Mouse (Mus musculus) ES-E14 (cell line): Measurements from ENCODE around the gene Gm3646. TPM values are rescaled to one million over a fixed set of nuclear protein-coding genes. Genes with fewer than 3 reads are reported as not detected.

Experiments
- DNase-seq: peaks from one replicate; pipeline ENCODE4 v3.0.0-alpha.2; 2013; ENCODE audit warnings: low read depth, low spot score
- H3K27ac ChIP-seq: 2 replicates; pipeline ENCODE4 v1.5.1; 2012; ENCODE audit warnings: low read depth, mild to moderate bottlenecking, low read length, moderate library complexity, mixed read lengths; ENCODE audit not compliant: poor library complexity, insufficient read depth, severe bottlenecking
- H3K36me3 ChIP-seq: 2 replicates; pipeline ENCODE4 v1.6.1; 2012; ENCODE audit warnings: mild to moderate bottlenecking, low read length, moderate library complexity, mixed read lengths; ENCODE audit not compliant: control insufficient read depth, poor library complexity, insufficient read depth, severe bottlenecking
- H3K4me1 ChIP-seq, 2 experiments: fragments of 150-350 bp in 1 of 2; sonication (generic) in 1 of 2; 2 replicates each; pipeline ENCODE4 v1.6.1; 2012; ENCODE audit warnings: low read length in 2 of 2, mild to moderate bottlenecking in 1 of 2, mixed read lengths in 1 of 2; ENCODE audit not compliant: control insufficient read depth in 2 of 2, insufficient read depth in 2 of 2, poor library complexity in 1 of 2
- H3K4me3 ChIP-seq, 2 experiments: fragments of 150-350 bp in 1 of 2; sonication (generic) in 1 of 2; 2 replicates each; pipeline ENCODE4 v1.5.1; 2012; ENCODE audit warnings: low read length in 2 of 2, low read depth in 1 of 2, mild to moderate bottlenecking in 1 of 2, mixed read lengths in 1 of 2; ENCODE audit not compliant: insufficient read depth in 1 of 2, poor library complexity in 1 of 2, severe bottlenecking in 1 of 2
- H3K9ac ChIP-seq: 2 replicates; pipeline ENCODE4 v1.6.1; 2012; ENCODE audit warnings: low read depth, mild to moderate bottlenecking, low read length, mixed read lengths; ENCODE audit not compliant: poor library complexity, insufficient read depth, severe bottlenecking
- H3K9me3 ChIP-seq: fragments of 150-350 bp; sonication (generic); 2 replicates; pipeline ENCODE4 v1.6.1; 2012; ENCODE audit warnings: low read depth, mild to moderate bottlenecking, low read length; ENCODE audit not compliant: control insufficient read depth, insufficient read depth
- CHD2 ChIP-seq: IDR thresholded peaks from 2 replicates; pipeline ENCODE4 v1.6.1; 2014; ENCODE audit warnings: mild to moderate bottlenecking, low read depth, low read length, inconsistent platforms
- HCFC1 ChIP-seq: IDR thresholded peaks from 2 replicates; pipeline ENCODE4 v1.6.1; 2012; ENCODE audit warnings: low read length, inconsistent platforms, borderline replicate concordance; ENCODE audit not compliant: insufficient read depth
- MAFK ChIP-seq: IDR thresholded peaks from 2 replicates; pipeline ENCODE4 v1.6.1; 2014; ENCODE audit warnings: mild to moderate bottlenecking, low read depth, low read length, inconsistent platforms; ENCODE audit not compliant: insufficient read depth
- ZC3H11A ChIP-seq: IDR thresholded peaks from 2 replicates; pipeline ENCODE4 v1.6.1; 2012; ENCODE audit warnings: low read depth, mild to moderate bottlenecking, inconsistent platforms, low read length, borderline replicate concordance
- ZNF384 ChIP-seq: IDR thresholded peaks from 2 replicates; pipeline ENCODE4 v1.6.1; 2012; ENCODE audit warnings: low read depth, low read length, inconsistent platforms
- in situ Hi-C, 2 experiments: fragments of 600-800 bp; cut with MboI; formaldehyde crosslinking; loops; one replicate each; pipeline ENCODE4 v1.15.1; 2025; ENCODE audit warnings: low sequenced_read_pairs in 2 of 2, inconsistent platforms in 1 of 2; ENCODE audit not compliant: unreplicated experiment in 2 of 2
- total RNA-seq: library from RNA; depleted of rRNA; stranded (reverse); fragments of 300-350 nt; gene quantifications from 2 replicates; pipeline ENCODE4 v1.2.3, GENCODE M21; 2012; rRNA removed

Gm3646 gene
- not detected in 2 replicates for total RNA-seq

DNA sequence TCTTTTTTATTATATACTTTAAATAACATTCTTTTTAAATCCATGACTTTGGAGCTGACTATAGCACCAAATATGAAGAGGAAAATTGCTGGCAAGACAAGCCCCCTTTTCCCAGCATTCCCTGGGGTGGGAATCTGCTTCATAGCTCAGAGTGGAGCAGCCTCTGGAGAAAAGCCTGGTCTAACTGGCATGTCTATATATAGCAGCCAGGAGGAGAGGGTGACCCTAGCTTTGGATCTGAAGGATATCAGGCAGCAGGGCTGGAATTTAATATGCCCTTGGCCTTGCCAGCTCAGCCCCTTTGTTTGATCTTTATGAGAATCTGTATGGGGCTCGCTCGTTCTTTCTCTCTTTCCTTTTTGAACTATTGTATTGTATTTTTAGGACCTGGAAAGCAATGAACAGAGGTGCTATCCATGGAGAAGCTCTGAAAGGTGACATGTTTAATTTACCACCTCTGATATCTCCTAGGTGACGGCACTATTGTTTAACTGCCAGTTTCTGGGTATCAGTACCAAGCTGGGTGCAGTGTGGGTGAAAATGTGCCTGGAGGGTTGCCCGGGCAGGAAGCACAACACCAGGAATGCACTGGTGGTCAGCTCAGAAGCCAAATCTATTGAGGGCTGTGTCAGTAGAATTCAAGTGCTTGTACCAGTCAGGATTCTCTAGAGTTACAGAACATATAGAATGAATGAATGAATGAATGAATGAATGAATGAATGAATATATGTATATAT lies at the start of gene Gm3646:
Gene Gm3646, minus strand, starts transcription at position 90 of the 737 bp plus-strand sequence.
- Histone ChIP-seq H3K9me3 (no peaks in the 10 kb centered on the region), H3K4me1 (no peaks in the 10 kb centered on the region), H3K36me3 (no peaks in the 10 kb centered on the region), H3K27ac (no peak within 1 kb of the TSS), H3K9ac (no peak within 1 kb of the TSS), H3K4me3 (no peak within 1 kb of the TSS)
- in situ Hi-C loops: no loop called here
- no peak for DNase-seq
- TF ChIP-seq MAFK (no peak), HCFC1 (no peak), CHD2 (no peak), ZC3H11A (no peak), ZNF384 (no peak)

DNA sequence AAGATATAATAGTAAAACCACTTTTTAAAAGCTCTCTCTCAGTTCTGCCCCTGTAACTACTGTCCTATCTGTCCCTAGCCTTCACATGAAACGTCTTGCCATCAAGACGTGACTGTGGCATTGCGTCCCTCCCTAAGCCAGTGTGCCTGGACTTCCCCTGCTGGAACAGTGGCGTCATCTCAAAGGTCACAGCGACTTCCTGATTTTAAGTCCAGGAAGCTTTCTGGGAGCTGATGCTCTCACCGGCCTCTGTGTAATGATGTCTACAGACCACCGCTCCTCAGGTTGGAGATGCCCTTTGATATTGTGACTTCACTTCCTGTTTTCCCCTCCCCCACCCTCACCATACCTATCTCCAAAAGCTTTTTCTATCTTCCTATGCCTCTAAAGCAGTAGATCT lies 41.9 kb upstream of the Gm3646 start:
- in situ Hi-C loops: no loop called here
- peaks cover 2 to 4% of the 10 kb centered on the region in 2 experiments; a peak in 1 of 4 replicates for H3K4me1 ChIP-seq
- no peaks in the 10 kb centered on the region for H3K9me3 ChIP-seq
- DNase-seq: no peak
- H3K36me3 ChIP-seq: no peaks in the 10 kb centered on the region
- H3K9ac ChIP-seq: no peak overlapping the region
- no peak overlapping the region for H3K27ac ChIP-seq
- no peak overlapping the region for H3K4me3 ChIP-seq
- no peak for TF ChIP-seq MAFK
- TF ChIP-seq ZNF384: no peak
- no peak for TF ChIP-seq HCFC1
- TF ChIP-seq ZC3H11A: no peak
- TF ChIP-seq CHD2: no peak

DNA sequence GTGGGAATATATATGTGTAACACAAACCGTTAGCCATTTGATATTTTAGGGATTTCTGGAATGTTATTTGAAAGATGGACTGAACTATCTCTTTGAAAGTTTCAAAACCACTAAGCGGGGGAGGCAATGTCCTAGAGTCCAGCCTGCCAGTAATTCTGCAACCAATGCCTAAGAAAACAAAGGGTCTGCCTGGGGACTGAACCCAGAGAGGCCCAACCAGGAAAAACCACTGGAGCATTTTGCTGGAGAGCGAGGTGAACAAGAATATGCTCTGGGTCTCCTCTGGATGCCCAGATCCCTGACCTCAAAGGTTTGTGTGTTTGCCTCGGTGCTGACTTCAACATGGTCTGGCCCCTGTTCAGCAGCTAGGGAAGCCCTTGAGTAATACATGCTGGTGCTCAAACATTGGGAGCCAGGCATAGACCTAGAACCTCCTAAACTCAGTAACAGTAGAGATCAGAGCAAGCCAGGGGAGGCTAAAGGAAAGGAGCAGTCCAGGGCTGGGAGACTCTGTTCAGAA lies 41.0 kb upstream of the Gm3646 start:
- no peak overlapping the region for H3K9ac ChIP-seq
- no peak overlapping the region for H3K4me3 ChIP-seq
- no peak overlapping the region for H3K27ac ChIP-seq
- in situ Hi-C loops: no loop called here
- TF ChIP-seq ZNF384 (no peak), MAFK (no peak), CHD2 (no peak), HCFC1 (no peak), ZC3H11A (no peak)
- DNase-seq: no peak
- H3K9me3 ChIP-seq: no peaks in the 10 kb centered on the region
- peaks cover 0 to 2% of the 10 kb centered on the region in 2 experiments; a peak in 1 of 4 replicates for H3K4me1 ChIP-seq
- no peaks in the 10 kb centered on the region for H3K36me3 ChIP-seq

DNA sequence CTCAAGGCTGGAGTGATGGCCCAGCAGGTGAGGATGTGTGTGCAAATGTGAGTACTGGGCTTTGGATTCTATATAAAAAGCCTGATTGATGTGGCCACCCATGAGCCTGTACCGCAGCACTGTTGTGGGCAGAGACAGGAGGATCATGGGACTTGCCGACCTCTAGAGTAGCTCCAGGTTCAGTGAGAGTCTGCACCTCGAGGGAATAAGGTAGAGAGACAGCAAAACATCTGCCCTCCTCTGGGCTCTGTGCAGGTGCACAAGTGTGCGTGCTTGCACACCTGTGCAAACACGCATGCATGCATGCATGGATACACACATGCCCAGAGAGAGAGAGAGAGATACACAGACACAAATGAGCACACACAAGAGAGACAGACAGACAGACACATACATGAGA lies 38.2 kb upstream of the Gm3646 start:
- no peak overlapping the region for H3K9ac ChIP-seq
- no peak for DNase-seq
- H3K4me1 ChIP-seq: 0 out of 4 replicates have a peak, but pooled peaks cover 2 to 3% of the 10 kb centered on the region in 2 experiments
- H3K4me3 ChIP-seq: no peak overlapping the region
- H3K27ac ChIP-seq: no peak overlapping the region
- in situ Hi-C loops: no loop called here
- TF ChIP-seq ZNF384 (no peak), HCFC1 (no peak), MAFK (no peak), CHD2 (no peak)
- H3K9me3 ChIP-seq: no peaks in the 10 kb centered on the region
- H3K36me3 ChIP-seq: no peaks in the 10 kb centered on the region
